Mouse (Mus musculus): Measurements from ENCODE around the gene Srarp. TPM values are rescaled to one million over a fixed set of nuclear protein-coding genes. Genes with fewer than 3 reads are reported as not detected.

The Srarp gene
- polyA plus RNA-seq, 1 experiment from 2014 or later, result 0.20 TPM

DNA sequence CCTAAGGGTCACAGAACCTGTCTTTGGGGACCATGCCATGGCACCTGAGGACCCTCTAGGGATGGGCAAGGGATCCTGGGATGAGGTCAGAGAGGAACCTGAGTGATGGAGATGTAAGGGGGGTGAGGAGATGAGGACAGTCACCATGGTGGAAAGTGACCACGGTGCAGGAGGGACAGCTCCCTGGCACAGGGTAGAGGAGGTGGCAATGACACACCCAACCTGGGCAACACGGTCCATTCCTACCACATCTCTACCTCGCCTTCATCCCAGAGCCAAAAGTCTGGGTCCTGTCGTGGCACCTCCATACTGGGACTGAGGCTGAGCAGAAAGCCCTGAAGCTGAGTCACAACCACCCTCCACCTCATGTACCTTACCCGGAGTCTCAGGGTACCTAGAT is 13.1 kb downstream of the Srarp start:
- ATAC-seq (ENCODE audit: low FRiP score, low read depth), result no peak
- no peaks in the 10 kb centered on the region for H3K36me3 ChIP-seq
- WGBS, result 85% methylated on average over 5 of the region's 5 CpGs
- H3K27me3 ChIP-seq, result peaks cover 46% of the 10 kb centered on the region
- no peak overlapping the region for H3K9ac ChIP-seq (replicated peaks)
- H3K4me1 ChIP-seq, result peaks cover 8% of the 10 kb centered on the region
- H3K27ac ChIP-seq (replicated peaks), result no peak overlapping the region
- H3K4me2 ChIP-seq (replicated peaks), result no peak overlapping the region
- H3K9me3 ChIP-seq, result no peaks in the 10 kb centered on the region
- no peak overlapping the region for H3K4me3 ChIP-seq

DNA sequence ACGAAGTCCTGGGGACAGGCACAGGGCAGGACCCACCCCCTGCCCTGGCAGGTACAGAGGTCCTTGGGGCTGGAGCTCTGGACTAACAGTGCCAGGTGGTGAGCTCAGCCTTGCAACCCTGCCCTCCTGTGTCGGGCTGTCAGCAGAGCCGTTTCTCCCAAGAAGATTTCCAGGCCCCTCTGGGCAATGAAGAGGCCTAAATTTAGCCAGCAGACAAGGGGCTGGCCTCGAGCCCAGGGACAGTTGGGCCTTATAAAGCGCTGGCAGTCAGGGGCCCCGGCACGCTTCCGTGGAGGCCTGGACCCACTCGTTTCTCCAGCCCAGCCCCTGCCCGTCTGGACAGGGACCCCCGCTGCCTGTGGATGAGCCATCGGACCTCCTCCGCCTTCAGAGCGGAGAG is 14.5 kb downstream of the Srarp start:
- Histone ChIP-seq H3K9me3 (0 out of 2 replicates have a peak, but pooled peaks cover 2% of the 10 kb centered on the region), H3K4me2 (replicated peaks) (no peak overlapping the region), H3K27ac (replicated peaks) (no peak overlapping the region), H3K36me3 (no peaks in the 10 kb centered on the region), H3K4me3 (no peak overlapping the region), H3K27me3 (peaks cover 38% of the 10 kb centered on the region), H3K4me1 (peaks cover 8% of the 10 kb centered on the region), H3K9ac (replicated peaks) (no peak overlapping the region)
- ATAC-seq (ENCODE audit: low FRiP score, low read depth), result no peak
- WGBS, result 68% methylated on average over 14 of the region's 14 CpGs

DNA sequence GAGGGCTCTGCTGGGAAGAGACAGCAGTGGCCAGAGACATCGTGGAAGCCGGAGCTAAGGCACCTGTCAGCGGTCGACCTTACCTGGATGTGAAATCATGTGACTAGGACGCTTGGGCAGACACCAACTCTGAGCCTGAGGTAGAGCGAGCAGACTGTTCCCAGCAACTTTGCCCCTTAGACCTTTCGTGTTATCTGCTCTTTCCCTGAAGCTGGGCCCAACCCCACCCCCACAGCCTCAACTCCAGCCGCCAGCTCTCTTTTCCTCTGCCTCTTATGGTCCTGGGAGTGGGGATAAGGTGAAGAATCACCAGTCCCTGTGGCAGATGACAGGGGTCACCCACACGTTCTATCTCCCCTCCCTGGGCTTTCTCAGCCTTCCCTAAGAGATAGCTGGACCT is 15.0 kb downstream of the Srarp start:
- WGBS, result 52% methylated on average over 9 of the region's 9 CpGs
- H3K4me2 ChIP-seq (replicated peaks), result no peak overlapping the region
- H3K36me3 ChIP-seq, result no peaks in the 10 kb centered on the region
- no peak for ATAC-seq (ENCODE audit: low FRiP score, low read depth)
- no peak overlapping the region for H3K4me3 ChIP-seq
- H3K27me3 ChIP-seq, result peaks cover 33% of the 10 kb centered on the region
- H3K27ac ChIP-seq (replicated peaks), result no peak overlapping the region
- 0 out of 2 replicates have a peak, but pooled peaks cover 2% of the 10 kb centered on the region for H3K9me3 ChIP-seq
- peaks cover 5% of the 10 kb centered on the region for H3K4me1 ChIP-seq
- no peak overlapping the region for H3K9ac ChIP-seq (replicated peaks)

DNA sequence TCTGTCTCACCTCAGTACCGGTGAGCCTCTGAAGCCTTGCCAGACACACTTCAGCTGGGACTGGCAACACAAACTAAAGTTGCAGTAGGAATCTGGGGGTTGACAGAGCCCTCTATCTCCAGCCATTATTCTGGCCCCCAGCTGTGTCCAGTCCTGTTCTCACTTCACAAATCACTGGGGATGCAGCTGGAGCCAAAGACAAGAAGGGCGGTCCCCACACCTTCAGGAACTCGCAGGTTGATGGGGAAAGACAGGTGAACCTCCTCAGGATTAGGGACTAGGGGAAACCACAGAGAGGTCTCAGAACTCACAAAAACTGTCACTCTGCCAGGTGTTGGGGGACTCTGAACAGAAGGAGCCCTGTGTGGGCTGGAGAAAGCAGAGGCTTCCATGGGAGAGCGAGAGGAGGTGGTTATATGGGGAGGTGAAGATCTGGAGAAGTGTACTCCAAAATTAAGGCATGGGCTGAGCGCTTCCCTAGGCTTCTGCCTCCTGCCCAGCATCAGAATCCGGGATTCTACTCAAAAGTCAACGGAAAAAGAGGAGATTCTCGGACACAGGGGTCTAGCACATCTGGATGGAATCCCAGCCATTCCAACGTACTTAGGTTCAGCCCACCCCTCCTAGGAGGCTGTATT is 15.6 kb downstream of the Srarp start, which contains the start of gene Hspb7:
TSS of gene Hspb7 (plus strand) at position 588 of the 638 bp plus-strand sequence.
- no peaks in the 10 kb centered on the region for H3K36me3 ChIP-seq
- H3K27me3 ChIP-seq, result peaks cover 27% of the 10 kb centered on the region
- no peaks in the 10 kb centered on the region for H3K4me1 ChIP-seq
- H3K4me3 ChIP-seq, result no peak within 1 kb of the TSS
- no peak within 1 kb of the TSS for H3K27ac ChIP-seq (replicated peaks)
- H3K4me2 ChIP-seq (replicated peaks), result no peak within 1 kb of the TSS
- 68% methylated on average over 9 of the region's 9 CpGs for WGBS
- ATAC-seq (ENCODE audit: low FRiP score, low read depth), result no peak
- no peak within 1 kb of the TSS for H3K9ac ChIP-seq (replicated peaks)
- 0 out of 2 replicates have a peak, but pooled peaks cover 2% of the 10 kb centered on the region for H3K9me3 ChIP-seq

DNA sequence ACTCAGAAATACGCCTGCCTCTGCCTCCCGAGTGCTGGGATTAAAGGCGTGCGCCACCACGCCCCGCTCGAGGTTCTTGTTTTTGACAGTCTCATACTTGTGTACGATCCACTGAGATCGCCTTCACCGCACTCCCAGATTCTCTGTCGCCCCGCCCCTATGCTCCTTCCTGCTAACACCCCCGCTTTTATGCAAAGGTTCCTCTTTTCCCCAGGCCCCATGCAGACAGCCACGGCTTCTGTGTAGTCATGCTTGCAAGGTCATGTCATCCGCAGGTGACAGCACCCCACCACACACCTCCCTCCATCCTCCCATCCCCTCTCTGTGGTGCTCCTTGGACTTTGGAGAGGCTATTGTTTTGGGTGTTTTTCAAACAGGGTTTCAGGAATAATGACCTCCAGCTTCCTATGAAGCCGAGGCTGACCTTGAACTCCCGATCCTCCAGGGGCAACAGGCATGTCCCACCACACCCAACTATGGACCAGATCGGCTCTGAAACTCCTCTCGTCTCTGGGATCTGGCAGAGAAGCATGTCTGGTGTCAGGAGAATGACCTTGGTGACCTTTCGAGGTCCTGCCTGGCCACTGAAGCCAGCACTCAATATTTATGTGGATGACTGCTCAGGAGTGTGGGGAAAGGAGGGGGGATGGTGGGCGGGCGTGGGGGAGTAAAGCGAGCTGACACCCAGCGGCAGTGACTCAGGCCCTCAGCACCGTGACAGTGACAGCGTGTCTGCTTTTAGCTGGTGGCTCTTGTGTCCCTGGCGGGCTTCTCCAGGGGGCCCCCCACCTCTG is 16.3 kb downstream of the Srarp start:
- no peaks in the 10 kb centered on the region for H3K4me1 ChIP-seq

DNA sequence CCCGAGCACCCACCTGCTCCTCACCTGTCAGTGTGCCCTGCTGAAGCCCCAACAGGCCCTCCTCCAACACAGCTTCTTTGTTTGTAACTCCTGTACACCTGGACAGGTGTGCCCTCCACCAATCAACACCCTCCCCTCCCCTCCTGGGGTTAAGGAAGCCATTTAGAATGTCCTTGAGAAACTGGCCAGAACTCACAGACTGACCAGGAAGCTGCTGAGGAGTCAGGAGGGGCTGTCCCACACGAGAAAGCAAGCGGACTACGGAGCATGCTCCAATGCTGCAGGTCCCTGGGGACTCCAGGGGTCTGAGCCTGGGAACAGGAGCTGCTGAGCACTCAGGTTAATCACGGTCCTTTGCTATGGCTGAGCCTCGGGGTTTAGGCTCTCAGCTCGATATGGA is 20.0 kb downstream of the Srarp start, which contains the start of gene Clcnkb:
TSS of gene Clcnkb (minus strand) at position 91 of the 400 bp plus-strand sequence.
- no peak within 1 kb of the TSS for H3K4me2 ChIP-seq (replicated peaks)
- H3K27me3 ChIP-seq, result peaks cover 11% of the 10 kb centered on the region; the same call in 1 of the 2 replicates
- H3K4me1 ChIP-seq, result no peaks in the 10 kb centered on the region
- 67% methylated on average over 7 of the region's 7 CpGs for WGBS
- H3K36me3 ChIP-seq, result no peaks in the 10 kb centered on the region
- no peak within 1 kb of the TSS for H3K9ac ChIP-seq (replicated peaks)
- ATAC-seq (ENCODE audit: low FRiP score, low read depth), result no peak
- 0 out of 2 replicates have a peak, but pooled peaks cover 2% of the 10 kb centered on the region for H3K9me3 ChIP-seq
- H3K4me3 ChIP-seq, result no peak within 1 kb of the TSS
- H3K27ac ChIP-seq (replicated peaks), result no peak within 1 kb of the TSS

More for the DNA sequence above, 16.3 kb downstream of the Srarp start:
- no peak overlapping the region for H3K4me3 ChIP-seq
- 73% methylated on average over 27 of the region's 27 CpGs for WGBS
- no peak for ATAC-seq (ENCODE audit: low FRiP score, low read depth)
- no peak overlapping the region for H3K4me2 ChIP-seq (replicated peaks)
- peaks cover 20% of the 10 kb centered on the region for H3K27me3 ChIP-seq
- 0 out of 2 replicates have a peak, but pooled peaks cover 2% of the 10 kb centered on the region for H3K9me3 ChIP-seq
- no peaks in the 10 kb centered on the region for H3K36me3 ChIP-seq
- no peak overlapping the region for H3K27ac ChIP-seq (replicated peaks)
- no peak overlapping the region for H3K9ac ChIP-seq (replicated peaks)

DNA sequence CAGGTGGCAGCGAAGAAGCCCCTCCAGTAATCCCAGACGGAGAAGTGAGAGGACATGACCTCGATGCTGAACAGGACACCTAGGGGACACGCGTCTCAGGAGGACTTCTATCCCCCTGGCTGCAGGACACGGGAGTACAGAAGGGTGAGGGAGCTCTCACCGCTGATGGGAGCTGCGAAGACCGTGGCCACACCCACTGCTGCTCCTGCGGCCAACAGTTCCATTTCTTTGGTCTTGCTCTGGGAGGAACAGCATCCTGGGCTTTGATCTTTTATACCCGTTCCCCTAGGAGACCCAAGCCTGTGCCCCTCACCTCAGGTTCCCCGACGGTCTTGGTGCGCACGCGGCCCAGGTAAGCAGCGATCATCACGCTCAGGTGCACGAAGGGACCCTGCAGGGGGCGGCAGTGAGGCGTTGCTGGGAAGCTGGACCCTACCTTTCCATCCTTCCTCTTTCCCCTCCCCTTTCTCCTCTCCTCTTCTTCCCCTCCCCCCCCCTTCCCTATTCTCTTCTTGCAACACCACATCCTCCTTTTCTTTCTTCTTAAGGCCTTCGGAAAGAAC is 24.4 kb downstream of the Srarp start:
- H3K4me3 ChIP-seq, result no peak overlapping the region
- no peak overlapping the region for H3K4me2 ChIP-seq (replicated peaks)
- no peak overlapping the region for H3K9ac ChIP-seq (replicated peaks)
- H3K27me3 ChIP-seq, result peaks cover 14% of the 10 kb centered on the region; the same call in 1 of the 2 replicates
- 19% methylated on average over 22 of the region's 22 CpGs for WGBS
- no peak overlapping the region for H3K27ac ChIP-seq (replicated peaks)
- 0 out of 2 replicates have a peak, but pooled peaks cover 1% of the 10 kb centered on the region for H3K9me3 ChIP-seq
- H3K4me1 ChIP-seq, result no peaks in the 10 kb centered on the region
- H3K36me3 ChIP-seq, result no peaks in the 10 kb centered on the region
- no peak for ATAC-seq (ENCODE audit: low FRiP score, low read depth)

DNA sequence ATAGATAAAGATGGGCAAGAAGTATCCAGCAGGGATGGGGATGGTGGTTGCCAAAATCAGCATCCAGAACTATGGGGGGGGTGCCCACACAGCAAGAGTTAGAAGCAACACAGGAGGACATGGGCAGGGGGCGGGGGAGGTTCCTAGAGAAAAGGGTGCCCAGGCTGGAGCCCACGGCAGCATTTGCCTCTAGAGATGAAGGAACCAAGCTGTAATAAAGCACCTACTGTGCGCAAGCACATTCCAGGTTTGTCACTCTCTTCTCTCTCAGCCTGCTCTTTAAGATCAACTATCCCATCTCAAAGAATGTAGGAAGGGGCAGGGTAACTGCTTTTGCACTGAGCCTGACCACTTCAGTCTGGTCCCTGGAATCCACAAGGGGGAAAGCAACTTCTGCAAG is 27.3 kb downstream of the Srarp start:
- peaks cover 3% of the 10 kb centered on the region; the same call in 1 of the 2 replicates for H3K4me1 ChIP-seq
- WGBS, result 93% methylated on average over 3 of the region's 3 CpGs
- no peaks in the 10 kb centered on the region for H3K36me3 ChIP-seq
- H3K27me3 ChIP-seq, result peaks cover 38% of the 10 kb centered on the region
- no peak for ATAC-seq (ENCODE audit: low FRiP score, low read depth)
- H3K4me3 ChIP-seq, result no peak overlapping the region
- no peak overlapping the region for H3K9ac ChIP-seq (replicated peaks)
- H3K4me2 ChIP-seq (replicated peaks), result no peak overlapping the region
- no peaks in the 10 kb centered on the region for H3K9me3 ChIP-seq
- H3K27ac ChIP-seq (replicated peaks), result no peak overlapping the region

DNA sequence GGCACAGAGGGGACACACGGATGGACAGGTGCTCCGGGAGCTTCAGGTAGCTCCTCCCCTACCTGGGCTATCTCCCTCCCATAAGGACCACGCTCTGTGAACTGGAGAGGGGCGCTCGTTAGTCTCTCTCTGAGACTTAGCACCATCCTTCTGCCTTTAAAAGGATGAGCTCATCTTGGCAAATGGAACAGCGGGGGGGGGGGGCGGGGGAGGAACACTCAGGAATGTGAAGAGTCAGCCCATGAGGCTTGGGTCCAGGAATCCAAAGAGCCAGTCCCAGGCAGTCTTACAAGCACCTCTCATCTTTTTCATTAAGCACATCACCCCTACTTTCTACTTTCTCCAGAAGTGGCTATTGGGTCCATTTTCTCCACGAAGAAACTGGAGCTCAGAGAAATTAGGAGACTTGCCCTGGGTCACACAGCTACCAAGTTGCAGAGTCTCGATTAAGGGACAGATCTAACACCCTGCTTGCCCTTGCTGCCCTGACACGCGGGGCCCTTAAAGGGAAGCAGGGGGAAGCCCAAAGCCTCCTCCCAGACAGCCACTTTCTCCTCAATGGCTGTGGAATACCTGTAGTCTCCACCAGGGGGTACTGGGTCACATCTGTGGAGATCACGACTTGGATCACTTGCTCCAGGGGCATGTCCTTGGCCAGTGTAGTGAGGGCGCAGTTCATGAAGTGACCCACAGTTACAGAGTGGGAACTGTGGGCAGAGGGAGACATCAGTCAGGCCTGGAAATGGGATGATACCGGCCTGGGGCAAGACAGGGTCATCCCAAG is 29.2 kb downstream of the Srarp start:
- WGBS, result 44% methylated on average over 14 of the region's 14 CpGs
- Histone ChIP-seq H3K27me3 (peaks cover 33% of the 10 kb centered on the region), H3K27ac (replicated peaks) (no peak overlapping the region)

DNA sequence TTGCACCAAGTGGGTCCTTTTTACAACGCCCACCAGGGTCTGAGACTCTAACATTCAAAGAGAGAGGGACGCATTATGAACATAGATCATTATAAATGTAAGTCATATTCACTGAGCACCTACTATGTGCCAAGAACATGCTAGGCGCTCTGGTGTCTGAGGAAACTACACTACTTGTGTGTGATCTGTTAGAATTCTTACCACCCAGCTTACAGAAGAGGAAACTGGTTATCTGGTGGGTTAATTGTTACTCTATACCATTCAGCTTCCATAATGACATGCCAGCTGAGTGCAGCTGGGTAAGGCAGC is 30.6 kb downstream of the Srarp start:
- no peak overlapping the region for H3K4me3 ChIP-seq
- ATAC-seq (ENCODE audit: low FRiP score, low read depth), result no peak
- H3K4me1 ChIP-seq, result peaks cover 3% of the 10 kb centered on the region; the same call in 1 of the 2 replicates
- H3K9ac ChIP-seq (replicated peaks), result no peak overlapping the region
- no peaks in the 10 kb centered on the region for H3K36me3 ChIP-seq
- H3K27ac ChIP-seq (replicated peaks), result no peak overlapping the region
- 89% methylated on average over 3 of the region's 3 CpGs for WGBS
- no peak overlapping the region for H3K4me2 ChIP-seq (replicated peaks)
- peaks cover 28% of the 10 kb centered on the region for H3K27me3 ChIP-seq
- no peaks in the 10 kb centered on the region for H3K9me3 ChIP-seq

More for the DNA sequence above, 29.2 kb downstream of the Srarp start:
- Histone ChIP-seq H3K9me3 (no peaks in the 10 kb centered on the region), H3K4me3 (no peak overlapping the region), H3K4me2 (replicated peaks) (no peak overlapping the region), H3K4me1 (peaks cover 3% of the 10 kb centered on the region; the same call in 1 of the 2 replicates), H3K9ac (replicated peaks) (no peak overlapping the region), H3K36me3 (no peaks in the 10 kb centered on the region)
- ATAC-seq (ENCODE audit: low FRiP score, low read depth), result no peak

DNA sequence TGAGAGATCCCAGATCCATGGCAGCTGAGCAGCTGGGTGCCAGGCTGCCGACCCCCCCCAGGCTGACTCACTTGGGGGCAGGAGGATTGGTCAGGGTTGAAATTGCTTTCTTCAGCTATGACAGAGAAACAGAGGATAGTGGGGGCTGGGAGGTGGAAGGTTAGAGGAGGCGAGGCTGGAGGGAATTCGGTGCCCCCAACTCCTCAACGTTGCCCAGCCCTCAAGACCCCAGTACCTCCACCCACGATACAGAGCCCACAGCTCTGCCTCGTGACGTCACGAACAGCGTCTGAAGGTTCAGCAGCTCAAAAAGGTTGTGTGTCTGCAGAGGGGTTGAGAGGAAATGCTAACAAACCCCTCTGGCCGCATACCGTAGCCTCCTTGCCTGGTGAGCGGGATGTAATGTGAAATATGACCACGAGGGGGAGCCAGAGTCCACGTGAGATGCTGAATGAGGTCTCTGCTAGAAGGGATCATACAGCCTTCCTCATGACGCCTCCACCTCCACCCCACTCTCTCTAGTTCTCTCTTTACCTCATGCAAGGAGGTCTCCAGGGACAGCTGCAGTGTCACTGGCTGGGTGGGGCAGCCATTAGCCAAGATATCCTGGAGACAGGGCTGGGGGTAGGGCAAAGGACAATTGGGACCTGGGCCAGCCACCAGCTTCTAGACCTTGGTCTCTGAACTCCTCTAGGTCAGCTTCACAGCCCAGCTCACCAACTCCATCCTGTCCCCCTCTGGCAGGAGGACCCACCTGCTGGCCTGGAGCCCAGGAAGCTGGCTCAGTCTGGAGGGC is 31.2 kb downstream of the Srarp start:
- Histone ChIP-seq H3K9ac (replicated peaks) (peak overlapping the region; percentile 37; the same call in 1 of the 2 replicates), H3K27ac (replicated peaks) (no peak overlapping the region), H3K4me3 (no peak overlapping the region), H3K9me3 (no peaks in the 10 kb centered on the region), H3K27me3 (peaks cover 28% of the 10 kb centered on the region), H3K4me1 (peaks cover 3% of the 10 kb centered on the region; the same call in 1 of the 2 replicates), H3K4me2 (replicated peaks) (peak overlapping the region; percentile 29; the same call in 1 of the 2 replicates), H3K36me3 (no peaks in the 10 kb centered on the region)
- 15% methylated on average over 15 of the region's 15 CpGs for WGBS
- ATAC-seq (ENCODE audit: low FRiP score, low read depth), result peak; percentile 73
